Mouse (Mus musculus): ENCODE measurements around the gene Lmx1a.

Gene Lmx1a

DNA sequence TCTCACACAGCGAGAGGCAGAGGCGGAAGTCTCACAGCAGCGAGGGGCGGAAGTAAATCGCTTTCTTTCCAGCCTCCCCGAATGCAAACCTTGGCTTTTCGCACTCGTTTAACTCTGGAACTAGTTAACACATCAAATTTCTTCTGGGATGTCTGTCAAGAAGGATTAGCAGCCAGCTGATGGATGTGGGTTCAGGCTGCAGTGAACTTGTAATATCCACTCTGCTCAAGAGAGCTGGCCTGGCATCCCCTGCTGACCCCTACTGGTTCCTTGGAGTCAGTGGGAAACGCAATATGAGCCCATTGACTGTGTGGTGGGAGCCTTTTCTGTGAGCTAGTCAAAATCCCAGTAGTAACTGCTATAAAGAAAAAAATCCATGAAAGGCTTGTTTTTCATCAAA, 199.8 kb downstream of the Lmx1a start:
- no peak for DNase-seq (ENCODE audit: low spot score)

DNA sequence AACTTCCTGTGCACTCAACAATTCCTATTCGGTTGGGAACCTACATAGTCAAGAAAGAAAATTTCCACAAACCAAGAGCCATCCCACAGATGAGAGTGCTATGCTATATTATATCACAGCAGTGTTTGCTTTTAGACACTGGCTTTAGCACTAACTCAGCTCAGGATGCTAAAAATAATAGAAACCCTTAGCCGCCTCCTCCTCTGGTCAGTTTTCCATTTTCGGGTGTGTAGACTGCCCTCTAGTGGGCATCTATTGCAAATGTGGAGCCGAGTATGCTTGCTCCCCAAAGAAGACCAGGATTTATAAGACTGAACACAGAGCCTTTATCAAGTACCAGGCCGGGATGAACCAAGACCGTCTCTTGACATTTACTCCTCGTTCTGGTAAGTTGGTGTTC, 207.2 kb downstream of the Lmx1a start:
- peak; percentile 36 for DNase-seq (ENCODE audit: low spot score)

Measured in ovary, postnatal 14 days (tissue).